Mouse (Mus musculus): Measurements from ENCODE around the gene Anxa6. TPM values are rescaled to one million over a fixed set of nuclear protein-coding genes. Genes with fewer than 3 reads are reported as not detected.

Gene Anxa6
- total RNA-seq, 2 experiments from 2014 or later = 168 to 176 TPM

- intact Hi-C loops (cut with DNase I) = loop anchor here (5.0 kb wide), 1 partner anchor 104 kb away; no protein-coding TSS in a partner anchor
- DNase-seq = no peak
Observed at GRCm38 (mm10) chr11:55036601-55037000, 3.4 kb upstream of the Anxa6 start.

- DNase-seq = no peak
- intact Hi-C loops (cut with DNase I) = no loop called here
Observed at GRCm38 (mm10) chr11:55032286-55032685, 959 bp downstream of the Anxa6 start.

- no peak for DNase-seq
- intact Hi-C loops (cut with DNase I) = no loop called here
Observed at GRCm38 (mm10) chr11:55031991-55032280, 1.3 kb downstream of the Anxa6 start.

GRCm38 (mm10) chr11:55031211-55031990, 1.8 kb downstream of the Anxa6 start:
- DNase-seq = no peak
- intact Hi-C loops (cut with DNase I) = no loop called here

GRCm38 (mm10) chr11:55028509-55028908, 4.7 kb downstream of the Anxa6 start:
- intact Hi-C loops (cut with DNase I) = no loop called here
- no peak for DNase-seq

- intact Hi-C loops (cut with DNase I) = no loop called here
- no peak for DNase-seq
Observed at GRCm38 (mm10) chr11:55027204-55027855, 5.9 kb downstream of the Anxa6 start.

GRCm38 (mm10) chr11:55025896-55026295, 7.3 kb downstream of the Anxa6 start:
- peak in 1 of 2 experiments; percentile 43 for DNase-seq

GRCm38 (mm10) chr11:55023583-55023982, 9.7 kb downstream of the Anxa6 start:
- intact Hi-C loops (cut with DNase I) = no loop called here

More at GRCm38 (mm10) chr11:55025896-55026295, 7.3 kb downstream of the Anxa6 start:
- intact Hi-C loops (cut with DNase I) = no loop called here

GRCm38 (mm10) chr11:55023049-55023564, 10.1 kb downstream of the Anxa6 start:
- peak; percentile 88 to 90 for DNase-seq
- intact Hi-C loops (cut with DNase I) = no loop called here

More at GRCm38 (mm10) chr11:55023583-55023982, 9.7 kb downstream of the Anxa6 start:
- no peak for DNase-seq

- no peak for DNase-seq
- intact Hi-C loops (cut with DNase I) = no loop called here
Observed at GRCm38 (mm10) chr11:55022508-55022907, 10.7 kb downstream of the Anxa6 start.

- DNase-seq = no peak
- intact Hi-C loops (cut with DNase I) = no loop called here
Observed at GRCm38 (mm10) chr11:55021859-55022258, 11.4 kb downstream of the Anxa6 start.

GRCm38 (mm10) chr11:55021458-55021857, 11.8 kb downstream of the Anxa6 start:
- DNase-seq = no peak
- intact Hi-C loops (cut with DNase I) = no loop called here

GRCm38 (mm10) chr11:55019711-55020110, 13.5 kb downstream of the Anxa6 start:
- intact Hi-C loops (cut with DNase I) = no loop called here
- no peak for DNase-seq

- intact Hi-C loops (cut with DNase I) = no loop called here
- no peak for DNase-seq
Observed at GRCm38 (mm10) chr11:55018034-55018433, 15.2 kb downstream of the Anxa6 start.

GRCm38 (mm10) chr11:55017201-55017600, 16.0 kb downstream of the Anxa6 start:
- DNase-seq = no peak
- intact Hi-C loops (cut with DNase I) = no loop called here

- DNase-seq = no peak
- intact Hi-C loops (cut with DNase I) = no loop called here
Observed at GRCm38 (mm10) chr11:55016758-55017157, 16.5 kb downstream of the Anxa6 start.

- intact Hi-C loops (cut with DNase I) = no loop called here
- DNase-seq = peak in 1 of 2 experiments; percentile 74
Observed at GRCm38 (mm10) chr11:55015831-55016241, 17.4 kb downstream of the Anxa6 start.

GRCm38 (mm10) chr11:55015264-55015663, 18.0 kb downstream of the Anxa6 start:
- intact Hi-C loops (cut with DNase I) = no loop called here
- DNase-seq = no peak

GRCm38 (mm10) chr11:55013802-55014201, 19.4 kb downstream of the Anxa6 start:
- intact Hi-C loops (cut with DNase I) = no loop called here
- no peak for DNase-seq

GRCm38 (mm10) chr11:55012551-55013521, 20.4 kb downstream of the Anxa6 start:
- intact Hi-C loops (cut with DNase I) = no loop called here
- peak in 1 of 2 experiments; percentile 50 for DNase-seq

- intact Hi-C loops (cut with DNase I) = no loop called here
- DNase-seq = no peak
Observed at GRCm38 (mm10) chr11:55011440-55011839, 21.8 kb downstream of the Anxa6 start.

Data from gastrocnemius, postnatal 36 days (tissue).